Mouse (Mus musculus) CH12.LX (cell line): ENCODE results near the gene Grcc10.

ENCODE experiments used
- CTCF ChIP-seq, 2 experiments: IDR thresholded peaks in 1 of 2; conservative IDR thresholded peaks in 1 of 2; 2 replicates each; pipeline ENCODE4 v1.5.1; 2011 to 2012; ENCODE audit warnings: low read depth in 2 of 2, low read length in 2 of 2, improper control_type of control experiment in 1 of 2, inconsistent platforms in 1 of 2, mild to moderate bottlenecking in 1 of 2, moderate library complexity in 1 of 2
- POLR2A ChIP-seq: IDR thresholded peaks from 2 replicates; pipeline ENCODE4 v1.6.1; 2011; ENCODE audit warnings: low read depth, mild to moderate bottlenecking, improper control_type of control experiment, low read length
- TBP ChIP-seq: conservative IDR thresholded peaks from 2 replicates; pipeline ENCODE4 v1.6.1; 2011; ENCODE audit warnings: low read depth, low read length, improper control_type of control experiment
- USF1 ChIP-seq: IDR thresholded peaks from 2 replicates; pipeline ENCODE4 v1.6.1; 2014; ENCODE audit warnings: low read depth, mild to moderate bottlenecking, inconsistent platforms, low read length, improper control_type of control experiment
- ZMIZ1 ChIP-seq: IDR thresholded peaks from 2 replicates; pipeline ENCODE4 v1.6.1; 2012; ENCODE audit warnings: low read depth, mild to moderate bottlenecking, inconsistent platforms, low read length, improper control_type of control experiment

DNA sequence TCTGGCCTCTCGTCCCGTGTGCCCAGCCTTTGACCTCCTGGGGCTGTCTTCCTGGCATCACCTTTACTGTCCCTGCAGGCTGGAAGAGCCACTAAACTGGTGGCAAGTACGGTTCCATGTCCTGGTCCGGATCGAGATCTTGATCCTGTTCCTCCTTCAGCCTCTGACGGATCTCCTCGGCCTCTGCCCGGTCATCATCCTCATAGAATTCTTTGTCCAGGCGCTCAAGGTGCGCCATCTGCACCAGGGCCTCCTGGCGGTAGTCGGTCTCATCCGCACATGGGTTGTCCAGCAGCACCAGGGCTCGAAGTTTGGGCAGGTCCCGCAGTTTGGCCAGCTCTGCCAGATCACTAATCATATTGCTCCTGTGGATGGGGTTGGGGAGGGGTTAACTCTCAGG, 29.3 kb upstream of the Grcc10 start:
- TF ChIP-seq ZMIZ1 (no peak), TBP (no peak), CTCF (conservative IDR thresholded peaks at IDR 0.05 in 1 of 2, IDR thresholded peaks at IDR 0.05 in 1 of 2; ENCODE audit: low read depth in 2 of 2, low read length in 2 of 2) (no peak), USF1 (no peak), POLR2A (no peak)
